Mouse (Mus musculus) olfactory bulb, adult 2 months (tissue): ENCODE measurements at regions not wholly inside any gene's neighbourhood (a gene's known extent, or its start where the extent isn't known, plus 50 kb on each side); places are given as distances from the start of the nearest gene placed in this dataset.

Experiments used
- CTCF ChIP-seq: fragments of 200-500 bp; IDR thresholded peaks from 2 replicates; pipeline ENCODE4 v1.5.1; 2012; ENCODE audit warnings: low read depth, mild to moderate bottlenecking, low read length, moderate library complexity; ENCODE audit not compliant: insufficient read depth
- POLR2A ChIP-seq: fragments of 200-500 bp; IDR thresholded peaks from 2 replicates; pipeline ENCODE4 v1.6.1; 2012; ENCODE audit warnings: mild to moderate bottlenecking, low read depth, low read length, moderate library complexity; ENCODE audit not compliant: insufficient read depth

- TF ChIP-seq CTCF (no peak), POLR2A (no peak)
Observed at GRCm38 (mm10) chr13:11362872-11363271, 743.9 kb downstream of the Ryr2 start.
